Mouse (Mus musculus) heart, embryonic 15.5 days (tissue): ENCODE results near the gene Foxk1. TPM values are rescaled to one million over a fixed set of nuclear protein-coding genes. Genes with fewer than 3 reads are reported as not detected.

Source experiments
- ATAC-seq: fragments of 200-750 bp; cut with Nextera tagmentation; replicated peaks from 2 replicates; pipeline ENCODE4 v1.8.0; 2017; ENCODE audit warnings: low read depth, moderate TSS enrichment; ENCODE audit not compliant: insufficient number of reproducible peaks, insufficient read depth, low FRiP score
- H3K27ac ChIP-seq: fragments of 300-500 bp; sonication (generic); 2 replicates; pipeline ENCODE4 v1.5.1; 2015; ENCODE audit warnings: mild to moderate bottlenecking, inconsistent platforms
- H3K27me3 ChIP-seq: fragments of 300-500 bp; sonication (generic); 2 replicates; pipeline ENCODE4 v1.6.1; 2015; ENCODE audit warnings: inconsistent platforms
- H3K36me3 ChIP-seq: fragments of 300-500 bp; sonication (generic); 2 replicates; pipeline ENCODE4 v1.6.1; 2015; ENCODE audit warnings: mild to moderate bottlenecking, inconsistent platforms
- H3K4me1 ChIP-seq: fragments of 300-500 bp; sonication (generic); replicated peaks from 2 replicates; pipeline ENCODE4 v1.6.1; 2015; ENCODE audit warnings: inconsistent platforms
- H3K4me2 ChIP-seq: fragments of 300-500 bp; sonication (generic); 2 replicates; pipeline ENCODE4 v1.6.1; 2015; ENCODE audit warnings: inconsistent platforms, mild to moderate bottlenecking, moderate library complexity
- H3K4me3 ChIP-seq: fragments of 300-500 bp; sonication (generic); 2 replicates; pipeline ENCODE4 v1.5.1; 2015; ENCODE audit warnings: mild to moderate bottlenecking, inconsistent platforms
- H3K9ac ChIP-seq: fragments of 300-500 bp; sonication (generic); 2 replicates; pipeline ENCODE4 v1.6.1; 2015; ENCODE audit warnings: mild to moderate bottlenecking, inconsistent platforms
- H3K9me3 ChIP-seq: fragments of 300-500 bp; sonication (generic); replicated peaks from 2 replicates; pipeline ENCODE4 v1.6.1; 2016; ENCODE audit warnings: inconsistent platforms
- WGBS: fragments of 180-500 bp; shearing (Covaris S2); methylation state at CpG from one replicate; pipeline ENCODE4 v1.1.7; 2015; ENCODE audit warnings: mixed read lengths; 5-methylcytosine and 5-hydroxymethylcytosine counted together
- polyA plus RNA-seq: library from polyadenylated mRNA; unstranded; fragments of >200 nt; fragmentation: Nextera tagmentation; extraction: Ambion mirVana; gene quantifications from 2 replicates; pipeline ENCODE4 v1.2.1, GENCODE M21; 2015

Foxk1 gene
- polyA plus RNA-seq, 1 experiment from 2014 or later, result 3.1 TPM

DNA sequence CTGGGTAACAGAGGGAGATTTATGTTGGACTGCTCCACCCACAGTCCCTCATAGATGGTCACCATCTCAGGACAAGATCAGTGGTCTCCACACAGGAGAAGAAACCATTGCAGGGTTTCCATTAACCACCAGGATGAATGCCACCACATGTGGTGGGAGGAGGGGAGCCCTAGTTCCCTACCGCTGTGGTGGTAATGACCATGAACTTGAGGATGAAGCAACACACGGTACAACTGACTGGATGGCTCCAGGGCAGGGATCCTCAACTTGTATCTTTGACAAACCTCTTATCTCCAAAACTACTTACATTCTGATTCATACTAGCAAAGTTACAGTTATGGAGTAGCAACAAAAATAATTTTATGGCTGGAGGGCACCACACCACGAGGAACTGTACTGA, 92.0 kb downstream of the Foxk1 start:
- Histone ChIP-seq H3K9me3 (no peaks in the 10 kb centered on the region), H3K4me2 (no peak overlapping the region), H3K4me3 (no peak overlapping the region), H3K27ac (no peak overlapping the region), H3K9ac (no peak overlapping the region), H3K27me3 (no peaks in the 10 kb centered on the region), H3K4me1 (peaks cover 15% of the 10 kb centered on the region), H3K36me3 (no peaks in the 10 kb centered on the region)
- ATAC-seq, result no peak
- WGBS, result 77% methylated on average over 3 of the region's 3 CpGs

DNA sequence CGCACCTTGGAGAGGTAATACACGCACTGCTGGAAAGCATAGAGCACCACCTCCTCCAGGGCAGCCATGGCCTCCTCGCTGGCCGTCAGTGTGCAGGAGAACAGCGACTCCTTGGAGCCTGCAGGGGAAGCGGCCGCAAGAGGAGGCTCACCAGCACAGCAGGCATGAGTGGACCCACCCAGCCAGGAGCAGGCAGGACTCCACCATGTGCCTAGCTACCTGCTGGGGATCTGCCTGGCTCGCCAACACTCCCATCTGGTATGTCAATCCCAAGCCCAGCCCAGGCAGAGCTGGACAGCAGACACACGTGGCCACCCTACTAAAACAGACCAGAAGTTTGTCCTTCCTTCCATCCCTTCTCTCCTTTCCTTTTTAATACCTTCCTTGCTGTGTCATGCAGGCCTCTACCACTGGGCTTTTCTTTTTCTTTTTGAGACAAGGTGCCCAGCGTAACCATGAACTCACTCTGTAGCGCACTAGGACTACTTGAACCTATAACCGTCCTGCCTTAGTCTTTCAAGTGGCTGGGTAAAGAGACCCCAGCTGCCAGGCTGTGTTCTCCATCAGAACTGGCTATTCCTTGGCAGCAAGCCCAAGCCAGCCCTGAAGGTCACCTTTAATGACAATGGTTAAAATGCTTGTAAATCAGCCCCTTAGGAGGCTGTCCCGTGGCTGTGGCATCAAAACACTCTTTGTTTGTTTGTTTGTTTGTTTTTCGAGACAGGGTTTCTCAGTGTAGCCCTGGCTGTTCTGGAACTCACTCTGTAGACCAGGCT, 94.2 kb downstream of the Foxk1 start:
- 48% methylated on average over 14 of the region's 14 CpGs for WGBS
- H3K36me3 ChIP-seq, result no peaks in the 10 kb centered on the region
- peaks cover 15% of the 10 kb centered on the region for H3K4me1 ChIP-seq
- peak overlapping the region; percentile 51 for H3K27ac ChIP-seq
- H3K4me2 ChIP-seq, result no peak overlapping the region
- H3K27me3 ChIP-seq, result no peaks in the 10 kb centered on the region
- no peaks in the 10 kb centered on the region for H3K9me3 ChIP-seq
- no peak overlapping the region for H3K9ac ChIP-seq
- no peak overlapping the region for H3K4me3 ChIP-seq
- peak; percentile 37; the same call in 1 of the 2 replicates for ATAC-seq

DNA sequence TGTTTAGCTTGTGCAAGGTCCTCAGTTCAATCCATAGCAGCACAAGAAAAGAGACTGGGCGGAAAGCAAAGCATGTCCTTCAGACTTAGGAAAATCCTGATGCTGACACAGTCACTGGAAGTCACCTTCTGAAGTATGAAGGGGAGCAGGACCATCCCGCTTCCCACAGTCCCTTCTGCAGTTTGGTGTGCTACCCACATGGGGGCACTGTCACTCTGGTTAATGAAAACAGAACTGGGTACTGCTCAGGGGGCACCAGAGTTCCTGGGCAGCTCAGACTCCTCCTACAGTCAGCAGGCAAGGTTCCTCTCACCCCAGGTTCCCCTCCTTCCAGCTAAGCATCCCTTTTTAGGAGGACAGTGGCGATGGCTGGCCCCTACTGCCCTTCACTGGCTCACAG, 97.7 kb downstream of the Foxk1 start:
- H3K9ac ChIP-seq, result no peak overlapping the region
- ATAC-seq, result no peak
- peaks cover 19% of the 10 kb centered on the region for H3K4me1 ChIP-seq
- H3K27ac ChIP-seq, result no peak overlapping the region
- H3K36me3 ChIP-seq, result no peaks in the 10 kb centered on the region
- H3K27me3 ChIP-seq, result no peaks in the 10 kb centered on the region
- WGBS, result 47% methylated on average over 3 of the region's 3 CpGs
- H3K4me3 ChIP-seq, result no peak overlapping the region
- H3K9me3 ChIP-seq, result no peaks in the 10 kb centered on the region
- H3K4me2 ChIP-seq, result no peak overlapping the region

DNA sequence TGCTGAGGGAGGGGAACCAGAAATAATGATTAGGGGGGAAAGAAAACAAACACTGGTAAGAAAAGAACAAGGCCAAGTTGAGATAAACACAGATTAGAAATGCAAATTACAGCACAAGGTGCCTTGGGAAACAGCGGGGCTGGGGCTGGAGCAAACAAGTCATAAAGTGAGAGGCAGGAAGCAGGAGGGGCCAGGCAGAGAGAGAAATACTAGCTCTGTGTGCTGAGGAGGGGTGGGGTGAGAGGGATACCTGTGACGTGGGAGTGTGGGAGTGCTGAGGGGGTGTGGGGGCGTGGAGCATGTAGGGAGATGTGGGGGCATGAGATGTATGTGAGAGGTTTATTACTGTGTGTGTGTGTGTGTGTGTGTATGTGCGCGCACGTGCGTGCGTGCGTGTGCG, 99.6 kb downstream of the Foxk1 start:
- no peaks in the 10 kb centered on the region for H3K27me3 ChIP-seq
- H3K9me3 ChIP-seq, result no peaks in the 10 kb centered on the region
- H3K4me1 ChIP-seq, result peaks cover 5% of the 10 kb centered on the region
- 80% methylated on average over 10 of the region's 10 CpGs for WGBS
- no peak for ATAC-seq
- no peak overlapping the region for H3K9ac ChIP-seq
- no peak overlapping the region for H3K27ac ChIP-seq
- no peak overlapping the region for H3K4me3 ChIP-seq
- H3K4me2 ChIP-seq, result no peak overlapping the region
- no peaks in the 10 kb centered on the region for H3K36me3 ChIP-seq

DNA sequence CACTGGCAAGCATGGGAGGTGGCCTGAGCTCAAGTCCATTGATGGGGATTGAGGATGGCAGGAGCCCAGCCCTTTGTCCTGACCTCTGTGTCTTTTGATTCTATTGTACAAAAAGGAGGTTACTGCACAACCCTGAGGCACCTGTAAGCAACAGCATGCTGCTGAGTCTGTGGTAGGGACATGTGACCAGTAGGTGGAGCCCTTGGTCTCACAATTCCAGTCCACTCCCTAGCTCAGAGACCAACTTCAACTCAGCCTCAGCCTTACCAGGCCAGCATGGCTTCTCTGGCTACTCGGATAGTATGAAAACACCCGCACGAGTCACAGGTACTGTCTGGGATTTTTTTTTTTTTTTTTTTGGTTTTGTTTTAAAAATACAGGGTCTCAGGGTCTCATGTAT, 101.1 kb downstream of the Foxk1 start:
- H3K27ac ChIP-seq, result no peak overlapping the region
- no peaks in the 10 kb centered on the region for H3K27me3 ChIP-seq
- no peak overlapping the region for H3K9ac ChIP-seq
- H3K4me1 ChIP-seq, result peaks cover 5% of the 10 kb centered on the region
- H3K36me3 ChIP-seq, result no peaks in the 10 kb centered on the region
- 3% methylated on average over 3 of the region's 3 CpGs for WGBS
- H3K4me3 ChIP-seq, result no peak overlapping the region
- no peak overlapping the region for H3K4me2 ChIP-seq
- ATAC-seq, result peak; percentile 80
- no peaks in the 10 kb centered on the region for H3K9me3 ChIP-seq

DNA sequence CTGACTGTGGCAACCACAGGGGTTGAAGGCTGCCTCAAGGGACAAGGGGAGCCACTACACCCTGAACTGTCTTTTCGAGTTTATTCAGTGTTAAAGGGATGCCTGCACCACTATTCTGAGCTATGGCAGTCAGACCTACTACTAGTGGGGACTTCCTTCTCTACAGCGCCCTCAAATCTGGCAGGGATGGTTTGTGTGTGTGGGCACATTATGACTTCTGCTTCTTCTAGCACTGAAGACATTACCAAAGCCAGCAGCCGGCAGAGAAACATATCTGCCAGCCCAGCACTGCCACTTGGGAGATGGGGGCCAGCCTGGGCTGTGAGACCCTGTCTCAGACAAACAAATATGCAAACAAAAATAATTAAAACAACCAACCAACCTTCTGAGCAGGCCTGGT, 102.9 kb downstream of the Foxk1 start:
- WGBS, result 81% methylated on average over 3 of the region's 3 CpGs
- Histone ChIP-seq H3K4me3 (no peak overlapping the region), H3K4me1 (peaks cover 8% of the 10 kb centered on the region), H3K9ac (no peak overlapping the region), H3K4me2 (no peak overlapping the region), H3K9me3 (no peaks in the 10 kb centered on the region), H3K27me3 (no peaks in the 10 kb centered on the region), H3K36me3 (no peaks in the 10 kb centered on the region), H3K27ac (no peak overlapping the region)
- no peak for ATAC-seq

DNA sequence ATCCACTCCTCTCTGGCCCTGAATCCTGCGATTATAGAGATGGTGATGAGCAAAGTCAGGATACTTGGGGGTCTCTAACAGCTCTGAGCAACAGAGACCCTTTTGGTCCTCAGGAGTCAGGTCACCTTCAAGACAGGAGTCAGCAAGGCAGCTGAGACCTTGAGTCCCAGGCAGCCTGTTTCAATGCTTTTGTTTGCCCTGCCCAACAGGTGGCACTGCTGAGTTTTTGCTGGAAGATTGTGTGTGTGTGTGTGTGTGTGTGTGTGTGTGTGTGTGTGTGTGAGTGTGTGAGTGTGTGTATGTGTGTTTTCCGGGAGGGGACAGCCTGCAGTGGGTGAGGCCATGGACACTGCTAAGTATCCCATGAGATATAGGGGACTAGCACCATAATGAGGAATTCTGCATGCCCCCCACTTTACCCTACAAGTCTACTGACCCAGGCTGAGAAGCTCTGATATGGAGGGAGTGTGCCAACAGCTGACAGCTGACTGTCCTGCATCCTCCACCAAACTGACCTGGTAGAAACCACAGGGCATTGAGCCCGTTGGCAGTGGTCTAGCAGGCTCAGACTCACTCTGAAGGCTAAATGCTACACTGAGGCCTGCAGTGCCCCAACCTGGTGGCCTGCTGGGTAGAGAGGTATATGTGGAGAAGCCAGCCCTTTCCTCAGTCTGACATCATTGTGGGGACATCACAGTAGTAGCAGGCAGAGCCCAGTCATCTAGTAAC, 104.6 kb downstream of the Foxk1 start:
- H3K36me3 ChIP-seq, result no peaks in the 10 kb centered on the region
- no peaks in the 10 kb centered on the region for H3K9me3 ChIP-seq
- H3K27ac ChIP-seq, result no peak overlapping the region
- H3K4me2 ChIP-seq, result no peak overlapping the region
- no peaks in the 10 kb centered on the region for H3K27me3 ChIP-seq
- ATAC-seq, result no peak
- WGBS, result 81% methylated on average over 3 of the region's 3 CpGs
- H3K4me1 ChIP-seq, result peaks cover 18% of the 10 kb centered on the region
- no peak overlapping the region for H3K9ac ChIP-seq
- no peak overlapping the region for H3K4me3 ChIP-seq

DNA sequence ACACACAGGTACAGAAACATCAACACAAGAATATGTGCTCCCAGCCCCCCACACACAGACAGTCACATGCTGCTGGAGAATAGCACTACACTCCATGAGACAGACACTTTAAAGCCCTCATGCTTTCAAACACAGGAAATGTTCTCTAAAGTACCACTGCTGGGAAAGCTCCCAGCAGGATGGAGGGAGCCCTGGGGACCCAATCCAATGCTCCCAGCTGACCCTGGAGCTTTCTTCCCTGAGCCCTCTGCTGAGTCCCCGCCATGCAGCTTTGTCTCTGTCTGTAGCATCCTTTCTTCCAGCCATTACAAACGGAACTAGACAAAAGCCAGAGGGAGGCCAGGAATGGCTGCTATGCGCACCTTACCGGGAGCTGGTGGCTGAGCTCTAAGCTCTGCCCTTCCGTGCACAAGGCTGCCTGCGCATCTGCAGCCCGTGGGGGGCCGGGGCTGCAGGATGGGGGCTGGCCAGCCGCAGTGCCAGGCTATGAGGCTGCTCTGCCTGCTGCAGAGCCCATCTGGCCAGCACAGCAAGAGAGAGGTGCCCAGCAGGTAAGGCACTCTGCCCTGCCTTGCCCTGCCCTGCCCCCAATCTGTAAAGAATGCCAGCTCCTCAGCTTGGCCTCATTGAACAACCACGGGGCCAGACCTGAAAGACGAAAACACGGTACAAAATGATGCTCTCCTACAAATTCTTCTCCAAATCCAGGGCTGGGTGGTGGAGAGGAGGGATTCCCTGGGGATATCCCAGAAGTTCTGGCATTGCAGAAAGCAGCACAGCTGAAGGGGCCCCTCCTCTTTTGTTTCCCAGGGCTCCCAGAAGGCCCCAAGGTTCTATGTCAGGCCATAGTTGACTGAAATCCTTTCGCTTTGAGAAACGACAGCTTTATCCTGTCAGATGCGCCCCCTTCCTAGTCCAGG, 108.1 kb downstream of the Foxk1 start:
- H3K9ac ChIP-seq, result peak overlapping the region; percentile 25; the same call in 1 of the 2 replicates
- no peak overlapping the region for H3K4me3 ChIP-seq
- H3K27ac ChIP-seq, result peak overlapping the region; percentile 27; the same call in 1 of the 2 replicates
- ATAC-seq, result no peak
- no peaks in the 10 kb centered on the region for H3K36me3 ChIP-seq
- no peaks in the 10 kb centered on the region for H3K9me3 ChIP-seq
- H3K4me1 ChIP-seq, result peaks cover 14% of the 10 kb centered on the region
- 19% methylated on average over 15 of the region's 15 CpGs for WGBS
- no peaks in the 10 kb centered on the region for H3K27me3 ChIP-seq
- peak overlapping the region; percentile 37 for H3K4me2 ChIP-seq

DNA sequence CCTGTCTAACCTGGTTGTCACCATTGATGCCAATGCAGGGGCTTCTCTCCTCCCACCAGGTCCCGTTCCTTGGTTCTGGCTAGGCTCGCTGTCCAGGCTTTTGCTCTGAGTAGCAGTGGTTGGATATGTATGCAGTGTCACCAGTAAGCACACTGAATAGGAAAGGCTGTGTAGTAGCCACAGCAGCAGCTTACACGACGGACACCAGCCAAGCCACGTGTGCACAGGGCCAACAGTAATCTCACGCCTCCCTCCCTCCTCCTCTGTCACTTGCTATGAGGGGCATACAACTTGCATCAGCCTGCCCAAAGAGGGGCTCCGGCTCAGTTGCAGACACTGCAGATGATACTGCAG, 108.7 kb downstream of the Foxk1 start:
- H3K27me3 ChIP-seq, result no peaks in the 10 kb centered on the region
- no peaks in the 10 kb centered on the region for H3K36me3 ChIP-seq
- no peak overlapping the region for H3K4me3 ChIP-seq
- H3K9me3 ChIP-seq, result no peaks in the 10 kb centered on the region
- no peak overlapping the region for H3K27ac ChIP-seq
- H3K4me2 ChIP-seq, result no peak overlapping the region
- no peak overlapping the region for H3K9ac ChIP-seq
- H3K4me1 ChIP-seq, result peaks cover 14% of the 10 kb centered on the region
- ATAC-seq, result no peak
- WGBS, result 63% methylated on average over 7 of the region's 7 CpGs
